Mouse (Mus musculus) B cell, adult (primary cell): ENCODE data around the gene Phactr4. TPM values are rescaled to one million over a fixed set of nuclear protein-coding genes. Genes with fewer than 3 reads are reported as not detected.

Experiments
- total RNA-seq: library from RNA; stranded (reverse); gene quantifications from 4 replicates; pipeline ENCODE4 v1.2.4, GENCODE M21; 2023; ENCODE audit not compliant: inconsistent age

The Phactr4 gene
- 25.8 to 31.9 TPM (median 27.9 TPM) in 4 replicates for total RNA-seq

GRCm38 (mm10) chr4:132421923-132422782, at the start of gene Phactr4:
Phactr4 (minus strand) TSS chr4:132422489.

GRCm38 (mm10) chr4:132463430-132464254, 41.4 kb upstream of the Phactr4 start, which contains the start of gene Med18:
Med18 (minus strand) TSS chr4:132463921.

GRCm38 (mm10) chr4:132353481-132353885, 68.8 kb downstream of the Phactr4 start, which contains the start of gene Rcc1:
Rcc1 (minus strand) TSS chr4:132353605.

GRCm38 (mm10) chr4:132329115-132329834, 93.0 kb downstream of the Phactr4 start, which contains the start of gene Trnau1ap:
Trnau1ap (minus strand) TSS chr4:132329538.

Other genes with a start within 250 kb of the Phactr4 start
- gene Ythdf2, start 210.2 kb downstream of the Phactr4 start, total RNA-seq = 79.5 to 88.0 TPM (median 83.0 TPM) in 4 replicates
- gene Gmeb1, start 160.9 kb downstream of the Phactr4 start, total RNA-seq = 37.3 to 46.2 TPM (median 38.9 TPM) in 4 replicates
- gene Taf12, start 148.1 kb downstream of the Phactr4 start, total RNA-seq = 34.4 to 42.6 TPM (median 35.9 TPM) in 4 replicates
- gene Rab42, start 119.1 kb downstream of the Phactr4 start, total RNA-seq = not detected in 4 replicates
- 33.5 to 46.1 TPM (median 39.3 TPM) in 4 replicates for gene Trnau1ap, start 93.0 kb downstream of the Phactr4 start, total RNA-seq
- 15.2 to 22.8 TPM (median 17.3 TPM) in 4 replicates for gene Rcc1, start 68.9 kb downstream of the Phactr4 start, total RNA-seq
- gene Med18, start 41.4 kb upstream of the Phactr4 start, total RNA-seq = 6.0 to 10.6 TPM (median 7.9 TPM) in 4 replicates
- gene Sesn2, start 88.0 kb upstream of the Phactr4 start, total RNA-seq = 11.8 to 14.7 TPM (median 13.5 TPM) in 4 replicates
- 49.7 to 66.6 TPM (median 61.8 TPM) in 4 replicates for gene Atpif1, start 111.2 kb upstream of the Phactr4 start, total RNA-seq
- gene Dnajc8, start 113.1 kb upstream of the Phactr4 start, total RNA-seq = 95.0 to 109 TPM (median 108 TPM) in 4 replicates
- 1.00 to 1.3 TPM (median 1.2 TPM) in 4 replicates for gene Ptafr, start 141.6 kb upstream of the Phactr4 start, total RNA-seq
- 38.9 to 43.7 TPM (median 41.4 TPM) in 4 replicates for gene Eya3, start 216.5 kb upstream of the Phactr4 start, total RNA-seq